Comparison of ENCODE assay signal across 23 mouse cellular contexts in genomic region chr6:50552881-50553518, GRCm38 (mm10). TPM values are rescaled to one million over a fixed set of nuclear protein-coding genes. Genes with fewer than 3 reads are reported as not detected.
DNase-seq lines count a peak whose midpoint lies in the region; ATAC-seq and TF ChIP-seq lines count a peak whose summit lies in the region.
"Had no signal": no experiment of that assay in that cellular context is flagged by ENCODE, and none has a peak within 500 bp of the region (broad histone marks: within the 10 kb centered on the region; RNA-seq: fewer than 3 reads in every experiment).

No protein-coding gene starts in this region.

- TF ChIP-seq CTCF in small intestine, adult 2 months (IDR thresholded peaks at IDR 0.05; ENCODE audit: extremely low read depth, insufficient read length, insufficient replicate concordance, low read depth, low read length), result no peak

- H3K9me3 ChIP-seq in liver, embryonic 12.5 days (replicated peaks), result no peaks in the 10 kb centered on the region
- H3K9me3 ChIP-seq in limb, embryonic 10.5 days (replicated peaks), result no peaks in the 10 kb centered on the region
- H3K9me3 ChIP-seq: G1E; limb, embryonic 15.5 days; midbrain, embryonic 10.5 days had no signal

- H3K36me3 ChIP-seq in liver, embryonic 12.5 days, result no peaks in the 10 kb centered on the region
- H3K36me3 ChIP-seq in small intestine, adult 2 months (ENCODE audit: control insufficient read depth, insufficient read depth, low read length), result no peaks in the 10 kb centered on the region
- no peaks in the 10 kb centered on the region for H3K36me3 ChIP-seq in limb, embryonic 10.5 days
- H3K36me3 ChIP-seq: G1E; limb, embryonic 15.5 days; midbrain, embryonic 10.5 days had no signal

- WGBS in liver, embryonic 12.5 days (ENCODE audit: insufficient replicate concordance), result 63% methylated on average over 5 of the region's 5 CpGs
- 26% methylated on average over 5 of the region's 5 CpGs for WGBS in small intestine, adult 2 months
- WGBS in limb, embryonic 10.5 days, result 89% methylated on average over 5 of the region's 5 CpGs

- ATAC-seq in CD4-positive, CD25-positive, alpha-beta regulatory T cell, adult 4 months, result peak; percentile 46
- ATAC-seq in inflammation-experienced regulatory T-cells, adult 6 months, result peak; percentile 29
- peak; percentile 62 for ATAC-seq in liver, embryonic 12.5 days
- no peak for ATAC-seq in monocyte, adult 5-6 weeks (replicated peaks; ENCODE audit: insufficient number of reproducible peaks, low FRiP score, low TSS enrichment, poor library complexity, severe bottlenecking)
- ATAC-seq: forebrain, embryonic 14.5 days; midbrain, embryonic 16.5 days had no signal

- 0 out of 2 replicates have a peak, but pooled peaks cover 4% of the 10 kb centered on the region for H3K27me3 ChIP-seq in liver, embryonic 12.5 days (replicated peaks)
- no peaks in the 10 kb centered on the region for H3K27me3 ChIP-seq in small intestine, adult 2 months (ENCODE audit: control insufficient read depth, insufficient read depth, low read length)
- H3K27me3 ChIP-seq in limb, embryonic 10.5 days (ENCODE audit: low read depth, poor library complexity, severe bottlenecking), result no peaks in the 10 kb centered on the region
- H3K27me3 ChIP-seq: CH12.LX; limb, embryonic 15.5 days had no signal

- DNase-seq in testis, postnatal 10 days (ENCODE audit: low spot score), result no peak
- no peak for DNase-seq in limb, embryonic 10.5 days (ENCODE audit: low spot score)
- no peak for DNase-seq in right cerebral cortex, adult 2 months (ENCODE audit: low spot score in 2 of 2)
- DNase-seq: adrenal gland, postnatal 10 days; cerebellum, adult 8-10 months; cerebellum, postnatal 36 days; gastrocnemius, postnatal 10 days; layer of hippocampus, adult 9-11 months; lung, postnatal 10 days; right cerebral cortex, postnatal 4 days; thymus, postnatal 4 days had no signal

- no peak for TF ChIP-seq POLR2A in small intestine, adult 2 months (IDR thresholded peaks at IDR 0.05; ENCODE audit: low read depth, low read length)

- 0 out of 2 replicates have a peak, but pooled peaks cover 4% of the 10 kb centered on the region for H3K4me1 ChIP-seq in liver, embryonic 12.5 days
- H3K4me1 ChIP-seq in small intestine, adult 2 months (ENCODE audit: control insufficient read depth, insufficient read depth, insufficient read length, low read length), result peaks cover 9% of the 10 kb centered on the region
- H3K4me1 ChIP-seq in limb, embryonic 10.5 days, result no peaks in the 10 kb centered on the region
- H3K4me1 ChIP-seq: limb, embryonic 15.5 days; midbrain, embryonic 10.5 days had no signal

- H3K9ac ChIP-seq in liver, embryonic 12.5 days, result no peak overlapping the region
- H3K9ac ChIP-seq: limb, embryonic 15.5 days had no signal

- no peak overlapping the region for H3K4me3 ChIP-seq in liver, embryonic 12.5 days
- H3K4me3 ChIP-seq in small intestine, adult 2 months (ENCODE audit: low read depth, low read length), result no peak overlapping the region
- H3K4me3 ChIP-seq in limb, embryonic 10.5 days, result no peak overlapping the region
- H3K4me3 ChIP-seq: limb, embryonic 15.5 days; midbrain, embryonic 10.5 days had no signal

- no peak overlapping the region for H3K27ac ChIP-seq in liver, embryonic 12.5 days
- peak overlapping the region; percentile 7; the same call in 1 of the 2 replicates for H3K27ac ChIP-seq in small intestine, adult 2 months (ENCODE audit: insufficient read depth, low read depth, low read length)
- H3K27ac ChIP-seq in limb, embryonic 10.5 days, result no peak overlapping the region
- H3K27ac ChIP-seq: limb, embryonic 15.5 days; midbrain, embryonic 10.5 days had no signal

- H3K4me2 ChIP-seq in liver, embryonic 12.5 days, result peak overlapping the region; percentile 7; the same call in 1 of the 2 replicates
- H3K4me2 ChIP-seq: heart, embryonic 11.5 days; limb, embryonic 15.5 days had no signal

RNA-seq across cellular contexts. Expression of gene Cycs, which starts 13.3 kb away (rescaled TPM):
- 10 to 100 TPM; 23.7 to 32.0 TPM for polyA plus RNA-seq in CD4-positive, CD25-positive, alpha-beta regulatory T cell, adult 4 months (2017; shearing (Covaris generic))
- 10 to 100 TPM; 30.7 to 35.0 (median 30.7) TPM for polyA plus RNA-seq in inflammation-experienced regulatory T-cells, adult 6 months (2017; shearing (Covaris generic))
- 63.0 and 63.2 TPM in 2 replicates for polyA plus RNA-seq in liver, embryonic 12.5 days (2016; fragmentation: Nextera tagmentation; extraction: Ambion mirVana)
- 0.42 and 1.0 TPM in 2 replicates for polyA plus RNA-seq in small intestine, adult 2 months (2012; rRNA removed)
- total RNA-seq in monocyte, adult 5-6 weeks (2017), result 89.4 to 102 TPM (median 102 TPM) in 3 replicates
- 80.1 and 96.7 TPM in 2 replicates for polyA plus RNA-seq in limb, embryonic 10.5 days (2016; fragmentation: Nextera tagmentation; extraction: Ambion mirVana)

RNA-seq across cellular contexts. Expression of gene 4921507P07Rik, which starts 43.4 kb away (rescaled TPM):
- polyA plus RNA-seq in CD4-positive, CD25-positive, alpha-beta regulatory T cell, adult 4 months (2017; shearing (Covaris generic)), result under 1 TPM; 0.58 to 0.66 TPM
- polyA plus RNA-seq in inflammation-experienced regulatory T-cells, adult 6 months (2017; shearing (Covaris generic)), result under 1 TPM; 0.20 to 0.94 (median 0.64) TPM
- 0.13 and 0.19 TPM in 2 replicates for polyA plus RNA-seq in liver, embryonic 12.5 days (2016; fragmentation: Nextera tagmentation; extraction: Ambion mirVana)
- polyA plus RNA-seq in small intestine, adult 2 months (2012; rRNA removed), result 0.04 TPM in 1 of 2 replicates, not detected in the other
- total RNA-seq in monocyte, adult 5-6 weeks (2017), result 0.78 to 3.5 TPM (median 0.86 TPM) in 3 replicates
- 0.24 and 0.51 TPM in 2 replicates for polyA plus RNA-seq in limb, embryonic 10.5 days (2016; fragmentation: Nextera tagmentation; extraction: Ambion mirVana)
- total RNA-seq: CH12.LX had no signal
- polyA plus RNA-seq: G1E had no signal

Comparison
In these comparisons a context has a peak if more than half of its experiments do, and no peak if none do; other contexts are left out.
1. RNA of gene Cycs, which starts 13.3 kb away (polyA plus RNA-seq): 80.1 to 96.7 TPM in limb, embryonic 10.5 days, 63.0 to 63.2 TPM in liver, embryonic 12.5 days, 23.7 to 32.0 TPM in CD4-positive, CD25-positive, alpha-beta regulatory T cell, adult 4 months and 30.7 to 35.0 TPM in inflammation-experienced regulatory T-cells, adult 6 months; 0.42 to 1.0 TPM in small intestine, adult 2 months; every median in the first group is over 10 times any median in the second.